Mouse (Mus musculus): ENCODE results near the gene Man1c1.

Gene Man1c1

GRCm38 (mm10) chr4:134638111-134638550 is 66.0 kb downstream of the Man1c1 start:
- no peak for DNase-seq (ENCODE audit: low spot score in 2 of 2)

- no peak for DNase-seq (ENCODE audit: low spot score in 2 of 2)
Measured at GRCm38 (mm10) chr4:134636406-134636805, 67.7 kb downstream of the Man1c1 start.

GRCm38 (mm10) chr4:134634001-134634400 is 70.1 kb downstream of the Man1c1 start:
- DNase-seq (ENCODE audit: low spot score in 2 of 2) = no peak

- DNase-seq (ENCODE audit: low spot score in 2 of 2) = no peak
Measured at GRCm38 (mm10) chr4:134632131-134632711, 71.9 kb downstream of the Man1c1 start.

- no peak for DNase-seq (ENCODE audit: low spot score in 2 of 2)
Measured at GRCm38 (mm10) chr4:134631471-134632130, 72.5 kb downstream of the Man1c1 start.

- DNase-seq (ENCODE audit: low spot score in 2 of 2) = no peak
Measured at GRCm38 (mm10) chr4:134628575-134629384, 75.3 kb downstream of the Man1c1 start.

- no peak for DNase-seq (ENCODE audit: low spot score in 2 of 2)
Measured at GRCm38 (mm10) chr4:134628058-134628457, 76.0 kb downstream of the Man1c1 start.

- no peak for DNase-seq (ENCODE audit: low spot score in 2 of 2)
Measured at GRCm38 (mm10) chr4:134626883-134627282, 77.2 kb downstream of the Man1c1 start.

- DNase-seq (ENCODE audit: low spot score in 2 of 2) = no peak
Measured at GRCm38 (mm10) chr4:134626350-134626749, 77.7 kb downstream of the Man1c1 start.

GRCm38 (mm10) chr4:134624109-134624862 is 79.8 kb downstream of the Man1c1 start:
- no peak for DNase-seq (ENCODE audit: low spot score in 2 of 2)

- DNase-seq (ENCODE audit: low spot score in 2 of 2) = no peak
Measured at GRCm38 (mm10) chr4:134621695-134622094, 82.4 kb downstream of the Man1c1 start.

GRCm38 (mm10) chr4:134620246-134620645 is 83.8 kb downstream of the Man1c1 start:
- no peak for DNase-seq (ENCODE audit: low spot score in 2 of 2)

- DNase-seq (ENCODE audit: low spot score in 2 of 2) = no peak
Measured at GRCm38 (mm10) chr4:134619489-134619870, 84.6 kb downstream of the Man1c1 start.

GRCm38 (mm10) chr4:134618810-134619488 is 85.1 kb downstream of the Man1c1 start:
- DNase-seq (ENCODE audit: low spot score in 2 of 2) = peak in 1 of 2 experiments; percentile 67

- no peak for DNase-seq (ENCODE audit: low spot score in 2 of 2)
Measured at GRCm38 (mm10) chr4:134617779-134618178, 86.3 kb downstream of the Man1c1 start.

GRCm38 (mm10) chr4:134615929-134616625 is 88.0 kb downstream of the Man1c1 start:
- DNase-seq (ENCODE audit: low spot score in 2 of 2) = no peak

- DNase-seq (ENCODE audit: low spot score in 2 of 2) = no peak
Measured at GRCm38 (mm10) chr4:134612070-134612667, 91.9 kb downstream of the Man1c1 start.

GRCm38 (mm10) chr4:134610616-134611015 is 93.5 kb downstream of the Man1c1 start:
- DNase-seq (ENCODE audit: low spot score in 2 of 2) = no peak

GRCm38 (mm10) chr4:134607679-134608078 is 96.4 kb downstream of the Man1c1 start:
- no peak for DNase-seq (ENCODE audit: low spot score in 2 of 2)

- no peak for DNase-seq (ENCODE audit: low spot score in 2 of 2)
Measured at GRCm38 (mm10) chr4:134606054-134606453, 98.0 kb downstream of the Man1c1 start.
